Mouse (Mus musculus): ENCODE measurements around the gene Fdx1l. TPM values are rescaled to one million over a fixed set of nuclear protein-coding genes. Genes with fewer than 3 reads are reported as not detected.

Fdx1l gene
- polyA plus RNA-seq, 1 experiment from 2014 or later: 74.4 TPM

DNA sequence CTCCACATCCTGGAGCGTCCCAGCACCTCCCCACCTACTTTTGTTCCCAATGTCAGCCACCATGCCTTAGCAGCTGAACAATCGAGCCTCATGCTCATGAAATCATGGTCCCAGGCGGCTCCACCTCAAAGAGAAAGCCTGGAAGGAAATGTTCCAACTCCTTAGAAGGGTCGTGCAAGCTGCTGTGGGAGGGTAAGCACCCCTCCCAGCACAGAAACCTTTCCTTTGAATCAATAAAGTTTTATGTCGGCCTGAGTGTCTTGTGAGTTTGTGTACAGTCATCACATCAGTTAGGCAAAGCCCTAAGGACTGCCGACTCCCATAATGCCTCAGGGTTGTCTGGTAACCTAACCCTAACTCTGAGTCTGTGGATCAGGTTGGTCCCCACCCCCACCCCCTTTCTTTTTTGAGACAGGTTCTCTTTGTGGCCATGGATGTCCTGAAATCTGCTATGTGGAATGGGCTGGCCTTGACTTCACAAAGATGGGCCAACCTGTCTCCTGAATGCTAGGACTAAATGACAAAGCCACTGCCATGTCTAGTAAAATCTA, 44.8 kb downstream of the Fdx1l start:
- 74% methylated on average over 6 of the region's 6 CpGs for WGBS
- no peak for ATAC-seq (replicated peaks; ENCODE audit: low FRiP score, low TSS enrichment, low read depth)
- Histone ChIP-seq H3K36me3 (ENCODE audit: control insufficient read depth, insufficient read depth, low read length) (no peaks in the 10 kb centered on the region), H3K27ac (ENCODE audit: low read depth) (no peak overlapping the region), H3K4me3 (ENCODE audit: low read depth, low read length) (no peak overlapping the region), H3K9ac (ENCODE audit: low read length) (no peak overlapping the region), H3K4me1 (replicated peaks; ENCODE audit: control insufficient read depth, insufficient read depth, low read length) (peaks cover 28% of the 10 kb centered on the region), H3K9me3 (ENCODE audit: control insufficient read depth, low read length) (no peaks in the 10 kb centered on the region), H3K27me3 (replicated peaks; ENCODE audit: control insufficient read depth, insufficient read depth, low read length) (peaks cover 37% of the 10 kb centered on the region), H3K4me2 (ENCODE audit: low read length) (no peak overlapping the region)
- no peak for DNase-seq (ENCODE audit: low spot score)

DNA sequence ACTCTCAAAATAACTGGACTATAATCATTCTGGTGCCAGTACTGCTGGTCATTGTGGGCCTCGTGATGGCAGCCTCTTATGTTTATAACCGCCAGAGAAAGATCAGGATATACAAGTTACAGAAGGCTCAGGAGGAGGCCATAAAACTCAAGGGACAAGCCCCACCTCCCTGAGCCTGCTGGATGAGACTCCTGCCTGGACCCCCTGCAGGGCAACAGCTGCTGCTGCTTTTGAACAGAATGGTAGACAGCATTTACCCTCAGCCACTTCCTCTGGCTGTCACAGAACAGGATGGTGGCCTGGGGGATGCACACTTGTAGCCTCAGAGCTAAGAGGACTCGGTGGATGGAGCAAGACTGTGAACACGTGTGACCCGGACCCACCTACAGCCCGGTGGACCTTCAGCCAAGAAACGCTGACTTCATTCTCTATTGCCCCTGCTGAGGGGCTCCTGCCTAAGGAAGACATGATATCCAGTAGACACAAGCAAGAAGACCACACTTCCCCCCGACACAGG, 45.6 kb downstream of the Fdx1l start:
- Histone ChIP-seq H3K27me3 (replicated peaks; ENCODE audit: control insufficient read depth, insufficient read depth, low read length) (peaks cover 29% of the 10 kb centered on the region), H3K4me2 (ENCODE audit: low read length) (no peak overlapping the region), H3K36me3 (ENCODE audit: control insufficient read depth, insufficient read depth, low read length) (no peaks in the 10 kb centered on the region), H3K9me3 (ENCODE audit: control insufficient read depth, low read length) (no peaks in the 10 kb centered on the region), H3K4me1 (replicated peaks; ENCODE audit: control insufficient read depth, insufficient read depth, low read length) (peaks cover 23% of the 10 kb centered on the region), H3K27ac (ENCODE audit: low read depth) (no peak overlapping the region), H3K9ac (ENCODE audit: low read length) (no peak overlapping the region), H3K4me3 (ENCODE audit: low read depth, low read length) (no peak overlapping the region)
- DNase-seq (ENCODE audit: low spot score): no peak
- ATAC-seq (replicated peaks; ENCODE audit: low FRiP score, low TSS enrichment, low read depth): no peak
- 48% methylated on average over 8 of the region's 8 CpGs for WGBS

DNA sequence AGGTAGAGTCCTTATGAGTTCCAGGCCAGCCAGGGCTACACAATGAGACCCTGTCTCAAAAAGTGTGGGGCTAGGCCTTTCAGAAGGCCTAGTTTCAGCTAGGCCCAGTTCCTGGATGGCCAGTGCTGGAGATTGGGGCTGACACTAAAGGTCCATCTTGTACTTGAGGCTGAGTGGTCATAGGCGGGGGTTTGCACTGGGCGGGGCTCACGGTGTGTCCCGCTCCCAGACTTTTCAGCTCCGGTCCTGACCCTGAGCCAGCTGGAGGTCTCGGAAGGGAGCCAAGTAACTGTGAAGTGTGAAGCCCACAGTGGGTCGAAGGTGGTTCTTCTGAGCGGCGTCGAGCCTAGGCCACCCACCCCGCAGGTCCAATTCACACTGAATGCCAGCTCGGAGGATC, 46.6 kb downstream of the Fdx1l start:
- Histone ChIP-seq H3K9ac (ENCODE audit: low read length) (no peak overlapping the region), H3K4me1 (replicated peaks; ENCODE audit: control insufficient read depth, insufficient read depth, low read length) (peaks cover 18% of the 10 kb centered on the region), H3K4me3 (ENCODE audit: low read depth, low read length) (no peak overlapping the region), H3K36me3 (ENCODE audit: control insufficient read depth, insufficient read depth, low read length) (no peaks in the 10 kb centered on the region), H3K27ac (ENCODE audit: low read depth) (no peak overlapping the region), H3K4me2 (ENCODE audit: low read length) (no peak overlapping the region), H3K27me3 (replicated peaks; ENCODE audit: control insufficient read depth, insufficient read depth, low read length) (peaks cover 19% of the 10 kb centered on the region), H3K9me3 (ENCODE audit: control insufficient read depth, low read length) (no peaks in the 10 kb centered on the region)
- 81% methylated on average over 12 of the region's 12 CpGs for WGBS
- no peak for ATAC-seq (replicated peaks; ENCODE audit: low FRiP score, low TSS enrichment, low read depth)
- DNase-seq (ENCODE audit: low spot score): no peak

DNA sequence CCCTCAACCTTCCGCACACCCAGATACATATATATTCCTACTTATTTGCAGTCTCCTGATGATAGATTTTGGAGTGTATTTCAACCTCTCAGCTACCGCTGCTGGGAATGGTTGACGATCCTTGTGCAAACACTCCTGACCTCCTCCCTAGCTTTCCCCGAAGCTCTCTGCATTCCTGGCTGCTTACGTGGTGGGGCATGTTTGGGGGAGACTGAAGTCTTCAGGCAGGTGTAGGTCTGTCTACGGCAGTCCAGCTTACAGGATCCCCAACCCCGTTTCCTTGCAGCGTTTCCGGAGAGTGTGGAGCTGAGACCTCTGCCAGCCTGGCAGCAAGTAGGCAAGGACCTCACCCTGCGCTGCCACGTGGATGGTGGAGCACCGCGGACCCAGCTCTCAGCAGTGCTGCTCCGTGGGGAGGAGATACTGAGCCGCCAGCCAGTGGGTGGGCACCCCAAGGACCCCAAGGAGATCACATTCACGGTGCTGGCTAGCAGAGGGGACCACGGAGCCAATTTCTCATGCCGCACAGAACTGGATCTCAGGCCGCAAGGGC, 48.1 kb downstream of the Fdx1l start:
- Histone ChIP-seq H3K4me2 (ENCODE audit: low read length) (no peak overlapping the region; the same call in 1 of the 2 replicates), H3K4me3 (ENCODE audit: low read depth, low read length) (no peak overlapping the region), H3K27ac (ENCODE audit: low read depth) (0 out of 2 replicates have a peak overlapping the region, but pooled peaks have one; percentile 3), H3K36me3 (ENCODE audit: control insufficient read depth, insufficient read depth, low read length) (no peaks in the 10 kb centered on the region), H3K27me3 (replicated peaks; ENCODE audit: control insufficient read depth, insufficient read depth, low read length) (peaks cover 14% of the 10 kb centered on the region), H3K9me3 (ENCODE audit: control insufficient read depth, low read length) (no peaks in the 10 kb centered on the region), H3K4me1 (replicated peaks; ENCODE audit: control insufficient read depth, insufficient read depth, low read length) (peaks cover 14% of the 10 kb centered on the region), H3K9ac (ENCODE audit: low read length) (0 out of 2 replicates have a peak overlapping the region, but pooled peaks have one; percentile 5)
- WGBS: 56% methylated on average over 19 of the region's 19 CpGs
- peak; percentile 17; the same call in 1 of the 2 replicates for ATAC-seq (replicated peaks; ENCODE audit: low FRiP score, low TSS enrichment, low read depth)
- no peak for DNase-seq (ENCODE audit: low spot score)

DNA sequence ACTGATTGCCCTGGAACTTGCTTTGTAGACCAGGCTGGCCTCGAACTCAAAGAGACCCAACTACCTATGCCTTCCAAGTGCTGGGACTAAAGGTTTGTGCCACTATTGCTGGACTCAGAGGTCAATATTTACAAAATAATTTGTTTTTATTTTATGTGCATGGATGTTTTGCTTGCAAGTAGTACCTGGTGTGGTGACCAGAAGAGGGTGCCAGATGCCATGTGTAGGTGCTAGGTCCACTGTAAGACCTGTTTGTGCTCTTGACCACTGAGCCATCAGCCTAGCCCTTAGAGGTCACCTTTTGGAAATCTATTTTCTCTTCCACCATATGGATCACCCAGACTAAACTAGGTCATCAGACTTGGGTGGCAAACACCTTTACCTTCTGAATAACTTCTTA, 50.7 kb downstream of the Fdx1l start:
- H3K9me3 ChIP-seq (ENCODE audit: control insufficient read depth, low read length): no peaks in the 10 kb centered on the region
- no peak overlapping the region for H3K27ac ChIP-seq (ENCODE audit: low read depth)
- no peak for ATAC-seq (replicated peaks; ENCODE audit: low FRiP score, low TSS enrichment, low read depth)
- H3K9ac ChIP-seq (ENCODE audit: low read length): no peak overlapping the region
- H3K36me3 ChIP-seq (ENCODE audit: control insufficient read depth, insufficient read depth, low read length): no peaks in the 10 kb centered on the region
- no peak for DNase-seq (ENCODE audit: low spot score)
- no peaks in the 10 kb centered on the region for H3K4me1 ChIP-seq (replicated peaks; ENCODE audit: control insufficient read depth, insufficient read depth, low read length)
- no peak overlapping the region for H3K4me2 ChIP-seq (ENCODE audit: low read length)
- no peak overlapping the region for H3K4me3 ChIP-seq (ENCODE audit: low read depth, low read length)
- H3K27me3 ChIP-seq (replicated peaks; ENCODE audit: control insufficient read depth, insufficient read depth, low read length): peaks cover 5% of the 10 kb centered on the region
- WGBS: 84% methylated on average over 1 of the region's 1 CpGs

DNA sequence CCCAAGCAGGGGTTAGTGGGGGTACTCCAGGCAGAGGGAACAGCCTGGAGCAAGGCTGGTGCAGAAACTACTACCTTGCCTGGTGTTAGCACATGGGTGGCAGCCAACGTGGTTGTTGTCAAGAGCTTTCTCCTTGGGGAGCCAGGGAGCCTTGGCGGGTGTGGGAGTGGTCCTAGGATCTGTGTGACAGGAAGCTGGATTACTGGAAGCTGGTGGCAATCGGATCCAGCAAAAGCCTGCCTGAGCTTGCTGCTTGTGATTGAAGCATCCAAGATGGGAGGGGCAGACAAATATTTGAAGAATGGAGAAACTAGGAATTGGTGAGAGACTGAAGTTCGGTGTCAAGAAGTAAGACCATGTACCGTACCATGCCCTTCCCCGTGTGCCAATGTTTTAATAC, 51.1 kb downstream of the Fdx1l start:
- H3K9me3 ChIP-seq (ENCODE audit: control insufficient read depth, low read length): no peaks in the 10 kb centered on the region
- no peak overlapping the region for H3K4me3 ChIP-seq (ENCODE audit: low read depth, low read length)
- no peak for ATAC-seq (replicated peaks; ENCODE audit: low FRiP score, low TSS enrichment, low read depth)
- no peaks in the 10 kb centered on the region for H3K4me1 ChIP-seq (replicated peaks; ENCODE audit: control insufficient read depth, insufficient read depth, low read length)
- H3K27ac ChIP-seq (ENCODE audit: low read depth): no peak overlapping the region
- whole genome bisulfite sequencing: 51% methylated on average over 6 of the region's 6 CpGs
- no peak for DNase-seq (ENCODE audit: low spot score)
- H3K27me3 ChIP-seq (replicated peaks; ENCODE audit: control insufficient read depth, insufficient read depth, low read length): peaks cover 8% of the 10 kb centered on the region
- H3K9ac ChIP-seq (ENCODE audit: low read length): no peak overlapping the region
- no peak overlapping the region for H3K4me2 ChIP-seq (ENCODE audit: low read length)
- H3K36me3 ChIP-seq (ENCODE audit: control insufficient read depth, insufficient read depth, low read length): no peaks in the 10 kb centered on the region

DNA sequence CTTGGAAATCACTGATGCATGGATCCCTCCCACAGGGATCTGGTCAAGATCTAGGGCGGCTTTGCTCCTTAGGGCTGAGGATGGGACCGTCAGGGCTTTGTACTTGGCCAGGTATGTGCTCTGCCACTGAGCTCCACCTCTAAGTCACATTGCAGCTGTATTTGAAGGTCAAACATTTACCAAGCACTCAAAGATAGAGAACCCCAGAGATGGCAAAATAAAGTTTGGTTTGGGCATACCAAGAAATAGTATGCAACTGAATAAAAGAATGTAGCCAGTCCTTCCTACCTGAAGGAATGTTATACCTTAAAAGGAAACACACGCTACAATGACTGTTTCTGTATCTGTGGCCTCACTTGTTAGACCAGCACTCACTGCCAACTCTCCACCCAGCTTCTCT, 52.1 kb downstream of the Fdx1l start:
- H3K9ac ChIP-seq (ENCODE audit: low read length): no peak overlapping the region
- WGBS: 71% methylated on average over 3 of the region's 3 CpGs
- H3K9me3 ChIP-seq (ENCODE audit: control insufficient read depth, low read length): no peaks in the 10 kb centered on the region

DNA sequence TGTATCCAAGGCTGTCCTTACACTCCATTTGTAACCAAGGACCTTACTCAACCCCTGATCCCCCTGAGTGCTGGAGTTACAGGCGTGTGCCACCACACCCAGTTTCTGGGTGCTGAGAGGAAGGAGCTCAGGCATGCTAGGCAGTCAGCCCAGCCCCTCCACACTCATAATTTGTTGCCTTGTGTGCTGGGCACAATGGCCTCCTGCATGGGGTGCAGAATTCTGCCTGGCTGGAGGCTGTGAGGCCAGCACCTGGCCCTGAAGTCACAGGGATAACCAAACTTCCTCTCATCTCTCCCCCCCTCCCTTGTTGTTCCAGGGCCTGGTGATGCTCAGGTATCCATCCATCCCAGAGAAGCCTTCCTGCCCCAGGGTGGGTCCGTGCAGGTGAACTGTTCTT, 54.8 kb downstream of the Fdx1l start:
- Histone ChIP-seq H3K4me1 (replicated peaks; ENCODE audit: control insufficient read depth, insufficient read depth, low read length) (peaks cover 11% of the 10 kb centered on the region; the same call in 1 of the 2 replicates), H3K27me3 (replicated peaks; ENCODE audit: control insufficient read depth, insufficient read depth, low read length) (peaks cover 41% of the 10 kb centered on the region), H3K27ac (ENCODE audit: low read depth) (no peak overlapping the region), H3K36me3 (ENCODE audit: control insufficient read depth, insufficient read depth, low read length) (no peaks in the 10 kb centered on the region), H3K4me2 (ENCODE audit: low read length) (no peak overlapping the region), H3K4me3 (ENCODE audit: low read depth, low read length) (no peak overlapping the region), H3K9me3 (ENCODE audit: control insufficient read depth, low read length) (no peaks in the 10 kb centered on the region), H3K9ac (ENCODE audit: low read length) (no peak overlapping the region)
- WGBS: 81% methylated on average over 2 of the region's 2 CpGs
- ATAC-seq (replicated peaks; ENCODE audit: low FRiP score, low TSS enrichment, low read depth): no peak
- DNase-seq (ENCODE audit: low spot score): no peak

More for the DNA sequence above, 52.1 kb downstream of the Fdx1l start:
- ATAC-seq (replicated peaks; ENCODE audit: low FRiP score, low TSS enrichment, low read depth) (no peak), DNase-seq (ENCODE audit: low spot score) (no peak)
- H3K36me3 ChIP-seq (ENCODE audit: control insufficient read depth, insufficient read depth, low read length): no peaks in the 10 kb centered on the region
- no peaks in the 10 kb centered on the region for H3K4me1 ChIP-seq (replicated peaks; ENCODE audit: control insufficient read depth, insufficient read depth, low read length)
- H3K27ac ChIP-seq (ENCODE audit: low read depth): no peak overlapping the region
- no peak overlapping the region for H3K4me3 ChIP-seq (ENCODE audit: low read depth, low read length)
- H3K4me2 ChIP-seq (ENCODE audit: low read length): no peak overlapping the region
- peaks cover 17% of the 10 kb centered on the region for H3K27me3 ChIP-seq (replicated peaks; ENCODE audit: control insufficient read depth, insufficient read depth, low read length)

Measured in intestine, embryonic 14.5 days (tissue).